Mouse (Mus musculus) layer of hippocampus, postnatal 10 days (tissue): ENCODE data around the gene Stip1. TPM values are rescaled to one million over a fixed set of nuclear protein-coding genes. Genes with fewer than 3 reads are reported as not detected.
A peak's percentile ranks its signal among the peaks of the same experiment; 100 is the strongest.
"Not testable (repeated sequence)": the region's sequence is repeated elsewhere in the genome, so short reads cannot be mapped to it uniquely, and the experiment has no call there.

Experiments
- DNase-seq, 2 experiments: peaks; one replicate each; pipeline ENCODE4 v3.0.0; 2021; ENCODE audit warnings: low spot score in 2 of 2
- total RNA-seq, 2 experiments: library from RNA; stranded (reverse); gene quantifications; 2 replicates each; pipeline ENCODE4 v1.2.3; 2021

Gene Stip1
- total RNA-seq, 2 experiments from 2014 or later: 126 to 148 TPM

DNA sequence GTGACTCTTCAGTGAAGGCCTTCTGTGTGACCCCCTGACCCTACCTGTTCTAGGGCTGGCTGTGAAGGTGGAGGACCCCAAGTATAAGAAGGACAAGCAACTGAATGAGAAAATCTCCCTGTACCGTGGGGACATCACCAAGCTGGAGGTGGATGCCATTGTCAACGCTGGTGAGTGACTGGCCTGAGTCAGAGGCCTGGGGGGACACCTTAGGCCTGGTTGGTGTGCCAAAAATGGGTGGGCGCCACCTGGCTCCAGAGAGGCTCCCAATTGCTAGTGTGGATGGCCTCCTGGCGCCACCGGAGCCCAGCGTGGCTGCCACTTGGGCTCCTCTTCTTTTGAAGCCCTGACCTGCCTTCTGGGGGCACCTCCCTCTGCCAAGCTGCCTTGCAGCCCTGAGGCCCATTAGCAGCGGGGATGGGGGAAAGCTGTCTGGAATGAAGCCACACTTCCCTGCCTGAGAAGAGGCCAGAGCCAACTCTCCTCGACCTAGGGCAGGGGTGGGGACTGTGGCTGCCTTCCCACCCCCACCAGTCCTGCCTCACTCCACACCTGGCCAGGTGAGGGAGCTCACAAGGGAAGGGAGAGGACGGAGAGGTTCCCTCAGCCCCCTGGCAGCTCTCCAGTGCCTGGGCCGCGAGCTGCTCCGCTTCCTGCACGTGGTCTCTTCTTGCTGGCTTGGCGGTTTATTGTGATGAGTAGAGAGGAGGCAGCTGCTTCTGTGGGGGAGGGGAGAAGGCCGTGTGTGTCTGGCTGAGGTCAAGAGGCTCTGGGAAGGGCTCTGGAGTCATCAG lies 26.5 kb upstream of the Stip1 start:
- DNase-seq: peak in 1 of 2 experiments; percentile 62

DNA sequence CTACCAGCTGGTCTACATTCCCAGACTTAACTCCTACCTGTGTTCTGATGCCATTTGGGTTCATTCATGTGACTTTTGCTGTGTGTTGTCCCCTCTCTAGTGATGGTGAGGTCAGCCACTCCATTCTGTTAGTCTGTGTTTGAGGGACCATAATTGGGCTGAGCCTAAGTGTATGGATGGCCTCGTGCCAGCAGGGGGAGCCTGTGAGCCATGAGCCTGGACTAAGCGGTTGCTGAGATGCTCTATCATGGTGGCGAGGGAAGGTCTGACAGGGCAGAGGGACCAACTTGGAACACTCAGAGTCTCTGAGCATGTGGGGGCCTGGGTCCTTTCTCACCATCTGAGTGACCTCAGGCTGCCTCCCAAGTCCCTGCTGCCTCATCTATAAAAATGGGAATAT lies 24.8 kb upstream of the Stip1 start:
- DNase-seq: peak; percentile 87 to 91

GRCm38 (mm10) chr19:7062916-7063315 lies 23.1 kb upstream of the Stip1 start:
- peak in 1 of 2 experiments; percentile 31 for DNase-seq

DNA sequence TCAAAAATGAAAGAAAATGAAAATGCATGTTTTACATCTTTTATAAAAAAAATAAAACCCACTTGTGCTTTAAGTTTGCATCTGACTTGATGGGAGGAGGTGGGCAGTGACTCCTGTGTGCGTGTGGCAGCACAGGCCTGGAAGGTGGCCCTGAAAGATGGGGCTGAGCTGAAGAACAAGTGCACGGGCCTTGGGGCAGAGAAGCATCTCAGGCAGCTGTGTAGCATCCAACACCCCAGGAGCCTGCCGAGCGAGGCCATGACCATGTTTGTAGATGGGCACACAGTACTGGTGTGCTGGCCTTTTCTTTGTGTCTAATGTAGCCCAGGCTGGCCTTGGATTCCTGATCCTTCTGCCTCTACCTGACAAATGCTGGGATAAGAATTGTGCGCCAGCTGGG lies 22.3 kb upstream of the Stip1 start:
- no peak for DNase-seq

DNA sequence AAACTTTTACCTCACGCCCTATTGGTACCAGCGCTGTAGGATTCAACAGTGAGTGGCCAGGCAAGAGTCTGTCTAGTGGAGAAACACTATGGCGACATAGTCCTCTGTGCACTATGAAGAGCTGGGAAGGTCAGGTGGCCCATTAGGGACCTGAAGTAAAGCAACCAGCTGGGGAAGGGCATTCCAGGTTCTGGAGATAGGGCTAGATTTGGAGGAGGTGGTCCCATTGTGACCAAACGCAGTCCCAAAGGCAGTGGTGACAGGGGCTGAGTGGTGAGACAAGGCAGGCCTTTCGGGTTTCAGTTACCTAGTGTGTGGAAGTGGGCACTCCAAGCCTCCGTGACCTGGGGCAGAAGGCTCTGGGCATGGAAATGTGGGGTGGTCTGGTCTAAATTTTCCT lies 18.8 kb upstream of the Stip1 start:
- DNase-seq: peak in 1 of 2 experiments; percentile 11

- peak; percentile 59 to 73 for DNase-seq
These were observed 18.0 kb upstream of the Stip1 start for GRCm38 (mm10) chr19:7057722-7058207.

GRCm38 (mm10) chr19:7057126-7057721 lies 17.5 kb upstream of the Stip1 start:
- DNase-seq: peak; percentile 49 to 59

GRCm38 (mm10) chr19:7056248-7057087 lies 16.7 kb upstream of the Stip1 start, which contains the start of gene Macrod1:
Macrod1 (plus strand) TSS chr19:7056810.
- DNase-seq: peak; percentile 72 to 82

- no peak for DNase-seq
These were observed 15.4 kb upstream of the Stip1 start for GRCm38 (mm10) chr19:7055173-7055572.

DNA sequence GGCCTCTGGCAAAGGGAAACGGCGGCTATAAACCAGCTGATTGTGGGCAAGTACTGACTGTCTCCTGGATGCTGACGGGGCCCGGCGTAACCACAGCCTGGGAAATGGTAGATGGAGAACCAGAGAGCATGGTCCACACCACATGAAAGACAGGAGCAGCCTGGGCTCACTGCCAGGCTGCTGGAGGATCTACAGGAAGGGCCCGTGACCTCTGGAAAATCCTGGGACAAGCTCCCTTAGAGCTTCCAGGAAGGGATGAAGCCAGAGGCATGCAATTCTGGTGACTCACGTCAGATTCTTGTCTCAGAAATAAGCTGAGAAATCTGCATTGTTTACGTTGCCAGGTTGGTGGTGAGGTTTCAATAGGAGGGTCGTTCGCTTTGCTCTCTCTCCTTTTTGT lies 15.0 kb upstream of the Stip1 start:
- no peak for DNase-seq

DNA sequence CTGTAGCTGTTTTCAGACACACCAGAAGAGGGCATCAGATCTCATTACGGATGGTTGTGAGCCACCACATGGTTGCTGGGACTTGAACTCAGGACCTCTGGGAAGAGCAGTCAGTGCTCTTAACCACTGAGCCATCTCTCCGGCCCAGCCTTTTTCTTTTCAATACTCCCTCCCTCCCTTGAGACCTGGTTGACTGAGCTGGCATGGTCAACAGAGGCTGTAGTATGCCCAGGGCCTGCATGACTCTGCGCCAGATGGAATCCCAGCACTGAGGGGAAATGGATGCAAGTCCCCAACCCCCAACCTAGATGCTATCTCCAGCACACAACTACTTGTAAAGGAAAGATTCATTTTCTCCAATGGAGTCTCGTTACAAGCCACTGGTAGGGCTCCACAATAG lies 13.6 kb upstream of the Stip1 start:
- not testable (repeated sequence) for DNase-seq

GRCm38 (mm10) chr19:7044706-7045105 lies 4.9 kb upstream of the Stip1 start:
- no peak for DNase-seq

- DNase-seq: no peak
These were observed 4.5 kb upstream of the Stip1 start for GRCm38 (mm10) chr19:7044279-7044678.

GRCm38 (mm10) chr19:7041171-7041570 lies 1.4 kb upstream of the Stip1 start:
- DNase-seq: no peak

GRCm38 (mm10) chr19:7040637-7041130 lies 917 bp upstream of the Stip1 start:
- no peak for DNase-seq

DNA sequence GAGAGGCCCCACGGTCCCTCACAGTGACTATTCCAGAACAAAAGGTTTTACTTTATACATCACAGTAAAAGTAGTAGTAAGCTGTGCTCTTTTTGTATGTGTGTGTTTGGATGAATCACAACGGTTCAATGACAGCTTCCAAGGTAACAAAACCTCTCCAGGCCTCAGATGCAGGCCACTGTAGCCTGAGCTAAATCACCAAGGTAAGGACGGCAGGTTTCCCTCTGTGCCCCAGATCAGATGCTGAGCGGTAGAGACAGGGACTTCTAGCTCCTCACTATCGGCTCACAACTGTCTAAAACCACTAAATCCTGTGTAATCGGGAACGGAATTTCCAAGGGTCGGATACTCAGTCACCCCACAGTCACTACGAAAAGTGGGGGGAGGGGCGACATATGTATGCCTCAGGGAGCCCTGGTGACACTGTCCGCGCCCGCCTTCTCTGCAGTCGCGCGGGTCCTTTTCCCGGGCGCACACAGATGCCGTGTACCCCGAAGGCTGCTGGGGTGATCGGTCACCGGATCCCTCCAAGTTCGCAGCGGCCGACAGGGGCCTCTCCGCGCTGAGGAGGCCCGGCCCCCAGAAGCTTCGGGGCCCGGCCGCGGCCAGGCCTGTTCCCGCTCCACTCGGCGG lies 563 bp downstream of the Stip1 start:
- peak; percentile 62 to 69 for DNase-seq

DNA sequence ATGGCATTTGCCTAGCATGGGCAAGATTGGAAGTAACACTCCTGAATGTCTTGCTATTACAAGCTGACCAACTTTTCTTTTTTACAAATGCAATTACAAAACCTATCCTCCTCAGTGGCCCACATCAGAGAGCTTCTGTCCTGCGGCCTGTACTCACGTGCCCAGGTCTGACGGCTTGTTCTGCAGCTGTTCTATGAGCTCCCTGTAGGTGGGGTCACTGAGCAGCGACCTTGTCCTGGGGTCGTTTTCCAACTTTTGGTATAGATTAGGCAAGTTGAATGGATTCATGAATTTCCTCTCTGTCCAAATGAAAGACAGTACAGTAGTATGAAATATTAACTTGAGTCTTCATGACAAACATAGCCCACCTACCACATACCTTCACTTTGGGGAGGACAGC lies 5.8 kb downstream of the Stip1 start:
- no peak for DNase-seq

GRCm38 (mm10) chr19:7029531-7029930 lies 10.2 kb downstream of the Stip1 start:
- no peak for DNase-seq

GRCm38 (mm10) chr19:7020224-7020641 lies 19.5 kb downstream of the Stip1 start:
- peak; percentile 40 to 49 for DNase-seq

GRCm38 (mm10) chr19:7019191-7019590 lies 20.6 kb downstream of the Stip1 start, which contains the start of gene Fermt3:
Fermt3 (minus strand) TSS chr19:7019469.
- no peak for DNase-seq

- no peak for DNase-seq
These were observed 21.2 kb downstream of the Stip1 start for GRCm38 (mm10) chr19:7018546-7018945.
